Mouse (Mus musculus): ENCODE results near the gene Nfib. TPM values are rescaled to one million over a fixed set of nuclear protein-coding genes. Genes with fewer than 3 reads are reported as not detected.

Nfib gene
- polyA plus RNA-seq, 1 experiment from 2014 or later, result 86.8 TPM

GRCm38 (mm10) chr4:82399406-82400380 is 305.9 kb downstream of the Nfib start:
- WGBS, result 47% methylated on average over 11 of the region's 11 CpGs
- Histone ChIP-seq H3K4me3 (no peak overlapping the region), H3K9me3 (no peaks in the 10 kb centered on the region), H3K36me3 (no peaks in the 10 kb centered on the region), H3K4me2 (replicated peaks) (no peak overlapping the region), H3K27ac (peak overlapping the region; percentile 55; the same call in 1 of the 2 replicates), H3K9ac (no peak overlapping the region), H3K27me3 (no peaks in the 10 kb centered on the region), H3K4me1 (peaks cover 41% of the 10 kb centered on the region)
- no peak for ATAC-seq (ENCODE audit: insufficient number of reproducible peaks, insufficient read depth, low FRiP score, low TSS enrichment)

- no peak overlapping the region for H3K9ac ChIP-seq
- WGBS, result 44% methylated on average over 2 of the region's 2 CpGs
Observed at GRCm38 (mm10) chr4:82398282-82398681, 307.3 kb downstream of the Nfib start.

DNA sequence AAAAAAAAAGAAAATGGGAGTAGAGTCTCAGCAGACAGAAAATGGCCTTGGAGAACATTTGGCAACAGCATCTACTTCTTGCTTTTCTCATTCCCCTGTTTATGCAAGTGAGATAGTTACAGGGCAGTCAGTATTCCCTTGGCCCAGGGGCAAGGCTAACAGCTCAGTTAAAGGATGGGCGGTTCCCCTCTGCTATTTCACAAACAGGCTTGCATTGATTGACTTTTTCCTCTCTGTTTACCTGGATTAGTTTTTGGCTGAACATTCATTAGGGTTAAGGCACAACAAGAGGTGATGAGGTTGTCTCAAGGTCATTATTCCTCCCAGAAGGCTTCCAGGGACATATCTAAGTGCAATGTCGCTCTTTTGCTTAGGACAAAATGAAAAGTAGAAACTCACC is 308.7 kb downstream of the Nfib start:
- Histone ChIP-seq H3K27me3 (no peaks in the 10 kb centered on the region), H3K27ac (no peak overlapping the region), H3K4me2 (replicated peaks) (no peak overlapping the region), H3K9ac (no peak overlapping the region), H3K4me1 (peaks cover 41% of the 10 kb centered on the region), H3K36me3 (no peaks in the 10 kb centered on the region), H3K9me3 (no peaks in the 10 kb centered on the region), H3K4me3 (no peak overlapping the region)
- no peak for ATAC-seq (ENCODE audit: insufficient number of reproducible peaks, insufficient read depth, low FRiP score, low TSS enrichment)
- WGBS, result 81% methylated on average over 2 of the region's 2 CpGs

More at GRCm38 (mm10) chr4:82398282-82398681, 307.3 kb downstream of the Nfib start:
- Histone ChIP-seq H3K27ac (no peak overlapping the region), H3K4me1 (peaks cover 36% of the 10 kb centered on the region), H3K4me3 (no peak overlapping the region), H3K9me3 (no peaks in the 10 kb centered on the region), H3K27me3 (no peaks in the 10 kb centered on the region), H3K4me2 (replicated peaks) (no peak overlapping the region), H3K36me3 (no peaks in the 10 kb centered on the region)
- no peak for ATAC-seq (ENCODE audit: insufficient number of reproducible peaks, insufficient read depth, low FRiP score, low TSS enrichment)

GRCm38 (mm10) chr4:82396003-82396402 is 309.5 kb downstream of the Nfib start:
- 79% methylated on average over 4 of the region's 4 CpGs for WGBS
- Histone ChIP-seq H3K36me3 (no peaks in the 10 kb centered on the region), H3K4me3 (no peak overlapping the region), H3K4me1 (peaks cover 42% of the 10 kb centered on the region), H3K27me3 (no peaks in the 10 kb centered on the region), H3K4me2 (replicated peaks) (no peak overlapping the region), H3K9ac (no peak overlapping the region), H3K9me3 (no peaks in the 10 kb centered on the region), H3K27ac (no peak overlapping the region)
- no peak for ATAC-seq (ENCODE audit: insufficient number of reproducible peaks, insufficient read depth, low FRiP score, low TSS enrichment)

- H3K9me3 ChIP-seq, result no peaks in the 10 kb centered on the region
- no peak for ATAC-seq (ENCODE audit: insufficient number of reproducible peaks, insufficient read depth, low FRiP score, low TSS enrichment)
- H3K4me2 ChIP-seq (replicated peaks), result no peak overlapping the region
- no peak overlapping the region for H3K9ac ChIP-seq
- peaks cover 34% of the 10 kb centered on the region for H3K4me1 ChIP-seq
- no peaks in the 10 kb centered on the region for H3K27me3 ChIP-seq
- no peaks in the 10 kb centered on the region; the same call in 1 of the 2 replicates for H3K36me3 ChIP-seq
- no peak overlapping the region for H3K4me3 ChIP-seq
- WGBS, result 65% methylated on average over 4 of the region's 4 CpGs
- H3K27ac ChIP-seq, result no peak overlapping the region
Observed at GRCm38 (mm10) chr4:82394346-82394745, 311.2 kb downstream of the Nfib start.

GRCm38 (mm10) chr4:82393021-82393420 is 312.5 kb downstream of the Nfib start:
- Histone ChIP-seq H3K4me2 (replicated peaks) (peak overlapping the region; percentile 13; the same call in 1 of the 2 replicates), H3K36me3 (no peaks in the 10 kb centered on the region; the same call in 1 of the 2 replicates), H3K27ac (peak overlapping the region; percentile 69; the same call in 1 of the 2 replicates), H3K4me1 (peaks cover 29% of the 10 kb centered on the region), H3K9me3 (no peaks in the 10 kb centered on the region), H3K27me3 (no peaks in the 10 kb centered on the region), H3K9ac (no peak overlapping the region), H3K4me3 (no peak overlapping the region)
- 62% methylated on average over 4 of the region's 4 CpGs for WGBS
- ATAC-seq (ENCODE audit: insufficient number of reproducible peaks, insufficient read depth, low FRiP score, low TSS enrichment), result no peak

DNA sequence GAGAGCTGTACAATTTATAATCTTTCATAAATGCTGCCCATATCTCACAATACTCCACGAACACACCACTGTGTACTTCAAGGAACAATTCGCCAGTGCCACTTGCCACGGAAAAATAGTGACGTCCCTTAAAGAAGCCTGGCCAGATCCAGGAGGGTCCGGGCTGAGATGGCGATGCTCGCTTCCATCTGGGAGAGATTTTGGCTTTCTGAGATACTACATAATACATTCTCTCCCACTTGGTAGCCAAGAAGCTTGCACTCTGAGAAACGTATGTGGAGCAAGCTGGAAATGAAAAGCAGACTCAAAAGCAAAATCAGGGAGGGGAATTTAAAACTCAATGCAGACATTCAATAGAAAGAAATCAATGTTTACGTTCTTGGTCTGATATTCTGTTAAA is 313.1 kb downstream of the Nfib start:
- WGBS, result 42% methylated on average over 9 of the region's 9 CpGs
- Histone ChIP-seq H3K27ac (peak overlapping the region; percentile 69; the same call in 1 of the 2 replicates), H3K4me2 (replicated peaks) (peak overlapping the region; percentile 13), H3K27me3 (no peaks in the 10 kb centered on the region), H3K4me3 (no peak overlapping the region), H3K9ac (no peak overlapping the region), H3K36me3 (no peaks in the 10 kb centered on the region; the same call in 1 of the 2 replicates), H3K9me3 (no peaks in the 10 kb centered on the region), H3K4me1 (peaks cover 27% of the 10 kb centered on the region)
- ATAC-seq (ENCODE audit: insufficient number of reproducible peaks, insufficient read depth, low FRiP score, low TSS enrichment), result no peak

DNA sequence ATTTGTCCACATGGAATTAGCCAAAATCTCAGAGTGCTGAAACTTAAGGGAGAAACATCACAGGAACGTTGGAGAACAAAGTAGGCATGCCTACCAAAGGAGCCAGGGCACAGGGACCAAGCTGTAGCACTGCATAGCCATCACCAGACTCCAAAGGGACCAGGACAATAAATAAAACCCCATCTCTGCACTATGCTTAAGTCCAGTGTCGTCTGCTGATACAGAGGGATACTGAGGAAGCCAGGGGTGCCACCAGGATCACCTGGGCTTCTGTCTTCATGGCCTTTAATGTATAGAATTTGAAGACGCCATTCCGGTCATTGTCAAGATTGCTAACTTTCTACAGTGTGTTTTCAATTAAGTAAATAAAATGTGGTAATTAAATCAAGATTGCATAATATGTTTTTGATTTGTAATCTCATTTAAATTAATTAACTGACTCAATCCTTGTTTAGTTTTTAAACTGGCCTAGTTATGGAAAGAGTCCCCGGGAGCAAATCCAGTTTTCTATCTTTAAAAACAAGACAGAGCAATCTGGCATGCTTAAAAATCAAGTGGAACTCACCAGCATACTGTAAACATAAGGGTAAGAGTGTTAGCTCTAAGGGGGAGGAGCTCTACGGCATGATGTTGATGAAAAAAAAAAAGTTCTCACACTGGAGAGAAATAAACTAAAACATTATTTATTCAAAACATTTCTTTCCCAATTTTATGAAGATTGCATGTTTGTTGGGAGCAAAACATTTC is 313.7 kb downstream of the Nfib start:
- Histone ChIP-seq H3K4me1 (peaks cover 31% of the 10 kb centered on the region), H3K9me3 (no peaks in the 10 kb centered on the region), H3K36me3 (no peaks in the 10 kb centered on the region; the same call in 1 of the 2 replicates), H3K9ac (no peak overlapping the region), H3K27me3 (no peaks in the 10 kb centered on the region), H3K4me2 (replicated peaks) (no peak overlapping the region; the same call in 1 of the 2 replicates), H3K4me3 (no peak overlapping the region), H3K27ac (peak overlapping the region; percentile 71)
- WGBS, result 32% methylated on average over 6 of the region's 6 CpGs
- ATAC-seq (ENCODE audit: insufficient number of reproducible peaks, insufficient read depth, low FRiP score, low TSS enrichment), result no peak

GRCm38 (mm10) chr4:82390545-82390944 is 315.0 kb downstream of the Nfib start:
- Histone ChIP-seq H3K27ac (no peak overlapping the region), H3K4me2 (replicated peaks) (no peak overlapping the region), H3K9ac (no peak overlapping the region), H3K4me1 (peaks cover 43% of the 10 kb centered on the region), H3K4me3 (no peak overlapping the region), H3K9me3 (no peaks in the 10 kb centered on the region), H3K27me3 (no peaks in the 10 kb centered on the region), H3K36me3 (no peaks in the 10 kb centered on the region; the same call in 1 of the 2 replicates)
- no peak for ATAC-seq (ENCODE audit: insufficient number of reproducible peaks, insufficient read depth, low FRiP score, low TSS enrichment)
- 34% methylated on average over 2 of the region's 2 CpGs for WGBS

DNA sequence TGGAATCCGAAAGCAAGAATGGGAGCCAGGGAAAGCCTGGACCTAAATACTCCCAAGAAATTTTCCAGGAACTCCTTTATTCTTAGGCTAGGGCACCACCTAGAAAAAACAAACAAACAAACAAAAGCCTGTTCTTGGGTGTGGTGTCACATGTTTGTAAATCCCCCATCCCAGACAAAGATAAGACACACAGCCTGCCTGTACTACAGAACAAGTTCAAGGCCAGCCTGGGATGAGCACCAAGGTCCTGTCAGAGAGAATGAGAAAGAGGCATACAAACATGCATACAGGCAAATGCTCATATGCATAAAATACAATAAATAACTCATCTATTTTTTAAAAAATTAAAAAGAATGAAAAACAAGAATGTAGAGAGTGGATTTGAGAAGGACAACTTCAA is 315.7 kb downstream of the Nfib start:
- H3K4me3 ChIP-seq, result no peak overlapping the region
- no peaks in the 10 kb centered on the region for H3K9me3 ChIP-seq
- H3K27me3 ChIP-seq, result no peaks in the 10 kb centered on the region
- no peak overlapping the region for H3K4me2 ChIP-seq (replicated peaks)
- peaks cover 49% of the 10 kb centered on the region for H3K4me1 ChIP-seq
- H3K27ac ChIP-seq, result no peak overlapping the region
- WGBS, result 96% methylated on average over 1 of the region's 1 CpGs
- H3K9ac ChIP-seq, result no peak overlapping the region
- no peak for ATAC-seq (ENCODE audit: insufficient number of reproducible peaks, insufficient read depth, low FRiP score, low TSS enrichment)
- H3K36me3 ChIP-seq, result no peaks in the 10 kb centered on the region; the same call in 1 of the 2 replicates

DNA sequence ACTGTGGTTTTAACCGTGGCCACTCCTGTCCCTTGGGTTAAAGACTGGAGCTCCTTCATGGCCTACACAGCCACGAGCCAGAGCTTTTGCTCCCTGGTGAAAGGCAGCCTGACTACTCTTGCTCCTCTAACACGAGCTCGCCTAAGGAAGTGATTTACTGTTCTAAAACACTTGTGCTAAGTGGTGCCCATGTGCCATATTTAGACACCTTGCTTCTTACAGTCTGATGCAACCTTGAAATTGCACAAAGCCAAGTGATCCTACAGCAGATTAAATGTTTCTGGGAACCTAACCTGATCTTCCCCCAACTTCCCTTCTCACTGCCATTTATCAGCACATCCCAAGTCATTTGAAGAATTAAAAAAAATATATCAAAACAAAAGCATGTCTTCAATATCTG is 317.9 kb downstream of the Nfib start:
- no peak overlapping the region for H3K4me2 ChIP-seq (replicated peaks)
- H3K9me3 ChIP-seq, result no peaks in the 10 kb centered on the region
- H3K4me1 ChIP-seq, result peaks cover 51% of the 10 kb centered on the region
- H3K27me3 ChIP-seq, result no peaks in the 10 kb centered on the region
- no peak overlapping the region for H3K9ac ChIP-seq
- no peaks in the 10 kb centered on the region; the same call in 1 of the 2 replicates for H3K36me3 ChIP-seq
- no peak overlapping the region for H3K27ac ChIP-seq
- no peak for ATAC-seq (ENCODE audit: insufficient number of reproducible peaks, insufficient read depth, low FRiP score, low TSS enrichment)
- WGBS, result 83% methylated on average over 4 of the region's 4 CpGs
- no peak overlapping the region for H3K4me3 ChIP-seq

Measured in embryonic facial prominence, embryonic 12.5 days (tissue).